Mouse (Mus musculus) C2C12 (cell line): ENCODE results near the gene Gm266.

ENCODE experiments used
- CEBPB ChIP-seq: IDR thresholded peaks from one replicate; pipeline ENCODE4 v1.6.1; 2011; ENCODE audit warnings: low read depth, mild to moderate bottlenecking, control low read depth, moderate library complexity
- CTCF ChIP-seq: IDR thresholded peaks from one replicate; pipeline ENCODE4 v1.5.1; 2011; ENCODE audit not compliant: control insufficient read depth, insufficient read depth, insufficient read length
- MAX ChIP-seq: IDR thresholded peaks from one replicate; pipeline ENCODE4 v1.6.1; 2011; ENCODE audit warnings: mild to moderate bottlenecking, control low read depth
- MYOD1 ChIP-seq: IDR thresholded peaks from one replicate; pipeline ENCODE4 v1.6.1; 2011; ENCODE audit warnings: low read depth; ENCODE audit not compliant: control insufficient read depth, insufficient read length
- USF1 ChIP-seq: IDR thresholded peaks from one replicate; pipeline ENCODE4 v1.6.1; 2011; ENCODE audit warnings: low read depth, mild to moderate bottlenecking, control low read depth, moderate library complexity

- TF ChIP-seq CTCF (no peak), MAX (no peak), USF1 (no peak), CEBPB (no peak), MYOD1 (no peak)
Observed at GRCm38 (mm10) chr12:111519821-111520220, 34.2 kb upstream of the Gm266 start.
